Mouse (Mus musculus): ENCODE measurements around the gene Taok3.
A peak's percentile ranks its signal among the peaks of the same experiment; 100 is the strongest.

Taok3 gene

DNA sequence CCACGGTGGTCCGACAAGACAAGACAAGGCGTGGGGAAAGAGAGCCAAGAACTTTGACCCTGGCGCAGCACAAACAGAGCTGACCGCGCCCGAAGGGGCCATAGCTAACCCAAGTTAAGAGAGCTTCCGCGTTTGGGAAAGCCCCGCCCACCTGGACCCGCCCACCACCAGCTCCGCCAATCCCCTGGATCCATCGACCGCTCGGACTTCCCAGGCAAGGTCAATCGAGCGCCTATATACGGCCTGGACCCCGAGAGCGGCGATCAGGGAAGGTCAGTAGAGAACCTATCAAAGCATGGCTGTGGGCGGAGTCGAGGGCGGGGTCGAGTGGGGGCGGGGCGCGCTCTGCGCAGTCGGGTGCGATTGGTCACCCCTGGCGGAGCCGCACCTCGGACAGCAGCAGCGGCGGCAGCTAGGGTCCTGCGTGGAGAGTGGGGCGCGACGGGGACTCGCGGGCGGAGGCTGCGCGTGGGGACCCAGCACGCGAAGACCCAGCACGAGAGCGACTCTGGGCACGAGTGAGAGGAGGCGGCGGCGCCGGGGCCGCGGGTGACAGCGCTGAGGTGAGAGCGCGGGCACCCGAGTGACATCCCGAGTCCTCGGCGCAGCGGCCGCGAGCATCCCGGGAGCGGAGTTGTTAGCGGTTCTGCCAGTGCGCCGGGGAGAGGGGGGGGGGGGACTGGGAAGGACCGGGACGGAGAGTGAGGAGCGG, at the start of gene Taok3:
TSS of gene Taok3 (plus strand) at position 353 of the 712 bp plus-strand sequence.
- DNase-seq (ENCODE audit: extremely low spot score, low read depth, low spot score) = peak; percentile 94

DNA sequence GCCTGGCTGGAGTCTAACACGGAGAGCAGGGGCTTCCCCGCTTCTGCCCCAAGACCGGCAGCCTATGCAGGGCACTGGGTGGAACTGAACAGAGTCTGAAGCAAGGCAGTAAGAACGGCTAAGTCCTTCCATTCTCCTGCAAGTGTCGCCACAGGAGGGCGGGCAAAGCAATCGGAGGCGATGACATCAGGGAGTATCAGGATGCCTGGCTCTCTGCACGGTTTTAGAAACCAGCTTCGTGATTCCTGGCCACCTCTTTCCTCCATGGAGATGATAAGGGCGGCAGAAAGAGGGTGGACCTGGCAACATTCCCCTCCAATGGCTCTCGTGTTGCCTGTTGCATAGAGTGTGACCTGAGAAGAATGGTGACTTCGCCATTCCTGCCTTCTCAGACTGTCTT, 32.2 kb upstream of the Taok3 start:
- no peak for DNase-seq (ENCODE audit: extremely low spot score, low read depth, low spot score)

GRCm38 (mm10) chr5:117089147-117089546, 30.8 kb upstream of the Taok3 start:
- DNase-seq (ENCODE audit: extremely low spot score, low read depth, low spot score) = no peak

DNA sequence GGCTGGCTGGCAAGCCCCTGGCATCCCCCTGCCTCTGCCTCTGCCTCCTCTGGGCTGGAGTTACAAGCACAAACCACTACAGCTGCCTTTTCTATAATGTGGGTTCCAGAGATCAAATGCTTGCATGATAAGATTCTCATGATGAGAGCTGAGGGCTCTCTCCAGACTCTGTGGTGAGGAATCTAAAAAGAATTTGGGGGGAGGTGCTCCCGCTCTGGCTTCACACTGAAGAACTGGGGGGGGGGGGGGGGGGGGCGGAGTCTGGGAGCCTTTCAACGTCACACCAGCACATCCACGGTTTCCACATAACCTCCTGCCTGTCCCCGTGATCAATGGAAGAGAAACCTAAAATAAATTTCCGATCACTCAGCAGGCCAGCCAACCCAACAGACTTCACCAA, 30.1 kb upstream of the Taok3 start:
- DNase-seq (ENCODE audit: extremely low spot score, low read depth, low spot score) = no peak

- DNase-seq (ENCODE audit: extremely low spot score, low read depth, low spot score) = no peak
Measured at GRCm38 (mm10) chr5:117094431-117094830, 25.5 kb upstream of the Taok3 start.

GRCm38 (mm10) chr5:117096716-117097115, 23.2 kb upstream of the Taok3 start:
- DNase-seq (ENCODE audit: extremely low spot score, low read depth, low spot score) = no peak

GRCm38 (mm10) chr5:117099008-117099407, 20.9 kb upstream of the Taok3 start:
- no peak for DNase-seq (ENCODE audit: extremely low spot score, low read depth, low spot score)

GRCm38 (mm10) chr5:117099742-117100141, 20.2 kb upstream of the Taok3 start:
- no peak for DNase-seq (ENCODE audit: extremely low spot score, low read depth, low spot score)

GRCm38 (mm10) chr5:117103194-117103929, 16.6 kb upstream of the Taok3 start:
- DNase-seq (ENCODE audit: extremely low spot score, low read depth, low spot score) = no peak

- no peak for DNase-seq (ENCODE audit: extremely low spot score, low read depth, low spot score)
Measured at GRCm38 (mm10) chr5:117104329-117104728, 15.6 kb upstream of the Taok3 start.

DNA sequence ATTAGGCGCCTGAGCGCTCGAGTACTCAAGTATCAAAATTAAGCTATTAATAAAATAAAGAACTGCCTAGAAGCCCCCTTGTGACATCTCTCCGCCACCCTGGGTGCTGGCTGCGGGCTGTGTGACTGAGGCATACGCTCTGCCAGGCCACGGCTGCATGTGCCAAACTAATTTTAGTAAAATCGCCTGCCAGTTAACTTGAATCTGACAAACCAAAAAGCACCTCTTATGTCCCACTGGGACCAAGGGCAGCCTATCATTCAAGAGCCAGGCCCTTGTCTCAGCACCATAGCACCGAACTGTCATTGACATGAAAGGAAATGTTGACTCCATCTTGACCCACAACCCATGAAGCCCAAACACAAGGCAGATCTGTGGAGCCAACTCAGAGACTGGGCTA, 14.2 kb upstream of the Taok3 start:
- no peak for DNase-seq (ENCODE audit: extremely low spot score, low read depth, low spot score)

DNA sequence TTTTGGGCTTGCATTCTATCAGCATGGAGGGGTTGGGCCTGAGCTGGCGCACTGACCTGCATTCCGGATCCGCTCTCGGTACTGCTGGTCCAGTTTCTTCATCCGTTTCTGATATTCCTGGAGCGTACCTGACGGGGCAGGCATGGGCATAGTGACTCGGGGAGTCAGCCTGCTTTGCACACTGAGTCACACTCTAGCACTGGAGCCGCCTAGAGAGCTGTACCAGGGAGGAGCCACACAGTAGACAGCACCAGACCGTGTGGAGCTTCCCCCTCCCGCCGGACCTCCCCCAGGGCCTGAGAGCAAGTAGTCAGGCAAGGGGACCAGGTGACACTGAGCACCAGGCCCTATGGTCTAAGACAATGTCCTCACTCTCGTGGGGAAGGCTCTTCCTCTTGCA, 11.6 kb upstream of the Taok3 start:
- no peak for DNase-seq (ENCODE audit: extremely low spot score, low read depth, low spot score)

DNA sequence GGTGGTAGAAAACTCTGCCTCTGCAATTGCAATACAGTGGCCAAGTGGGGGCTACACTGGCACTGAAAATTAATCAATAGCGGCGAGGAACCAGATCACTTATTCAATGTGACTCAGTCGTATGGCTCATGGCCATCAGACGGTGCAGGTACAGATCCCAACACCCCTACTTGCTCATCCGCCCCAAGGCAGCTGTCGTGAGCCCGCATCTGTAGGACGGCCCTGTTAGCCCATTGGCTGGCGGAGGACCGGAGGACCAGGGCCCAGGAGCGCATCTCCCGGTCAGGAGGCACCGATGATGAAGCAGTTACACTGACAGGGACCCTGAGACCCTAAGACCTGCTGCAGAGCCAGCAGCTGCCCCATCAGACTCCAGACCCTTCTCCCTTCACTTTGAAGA, 11.2 kb upstream of the Taok3 start:
- no peak for DNase-seq (ENCODE audit: extremely low spot score, low read depth, low spot score)

DNA sequence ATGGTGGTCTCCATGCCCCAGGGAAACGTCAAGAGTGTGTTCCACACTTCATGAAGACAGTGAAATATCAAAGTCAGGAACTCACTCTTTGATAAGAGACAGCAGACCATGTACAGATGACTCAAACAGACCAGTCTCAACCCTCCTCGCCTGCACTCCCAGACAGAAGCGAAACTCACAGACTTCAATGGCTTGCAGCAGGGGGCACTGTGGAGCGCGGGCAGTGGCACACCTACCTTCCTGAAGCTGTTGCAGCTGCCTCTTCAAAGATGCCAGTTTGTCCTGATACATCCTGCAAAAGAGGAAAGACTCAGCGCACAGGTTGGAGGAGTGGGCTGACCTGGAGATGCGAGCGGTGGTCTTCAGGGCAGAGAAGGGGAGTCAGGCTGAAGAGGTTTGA, 10.4 kb upstream of the Taok3 start:
- DNase-seq (ENCODE audit: extremely low spot score, low read depth, low spot score) = no peak

DNA sequence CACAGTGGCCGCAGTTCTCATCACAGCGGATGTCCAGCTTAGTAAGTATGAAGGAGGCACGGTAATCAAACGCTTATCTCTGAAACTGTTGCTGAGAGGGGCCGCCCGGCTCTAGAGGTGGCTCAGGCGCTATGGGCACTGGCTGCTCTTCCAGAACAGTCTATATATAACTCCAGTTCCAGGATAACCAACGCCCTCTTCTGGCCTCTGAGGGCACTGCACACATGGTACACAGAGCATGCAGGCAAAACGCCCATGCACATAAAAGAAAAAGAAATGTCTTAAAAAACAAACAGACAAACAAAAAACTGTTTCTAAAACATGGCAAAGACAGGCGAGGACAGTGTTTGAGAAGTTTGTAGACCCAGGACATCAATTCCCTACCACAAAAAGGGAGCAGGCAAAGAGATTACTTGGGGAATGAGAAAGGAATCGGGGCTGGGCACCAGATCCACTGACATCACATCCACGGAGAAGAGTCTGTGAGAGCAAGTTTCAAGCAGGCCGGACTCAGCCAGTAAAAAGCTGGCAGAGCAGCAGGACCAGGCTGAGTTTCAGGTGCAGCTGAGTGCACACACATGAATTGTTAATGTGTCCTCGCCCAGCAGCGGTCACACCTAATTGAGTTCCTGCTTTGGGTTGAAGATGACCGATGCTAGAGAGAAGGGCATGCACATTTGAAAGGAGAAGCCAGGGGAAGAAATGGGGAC, 8.7 kb upstream of the Taok3 start:
- no peak for DNase-seq (ENCODE audit: extremely low spot score, low read depth, low spot score)

DNA sequence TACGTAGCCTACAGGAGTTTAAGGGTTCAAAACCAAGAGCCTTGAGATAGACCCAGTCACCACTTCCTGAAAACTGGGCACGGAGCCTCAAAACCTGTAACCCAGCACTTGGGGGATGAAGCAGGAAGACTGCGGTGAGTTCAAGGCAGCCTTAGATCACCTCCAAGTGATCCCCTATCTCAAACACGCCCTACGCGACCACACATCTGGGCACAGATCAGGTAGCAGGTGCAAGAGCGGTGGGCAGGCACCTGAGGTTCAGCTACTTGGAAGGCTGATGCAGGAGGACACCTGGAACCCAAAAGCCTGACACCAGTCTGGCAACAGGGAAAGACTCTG, 8.2 kb upstream of the Taok3 start:
- DNase-seq (ENCODE audit: extremely low spot score, low read depth, low spot score) = no peak

GRCm38 (mm10) chr5:117113330-117113729, 6.6 kb upstream of the Taok3 start:
- DNase-seq (ENCODE audit: extremely low spot score, low read depth, low spot score) = no peak

DNA sequence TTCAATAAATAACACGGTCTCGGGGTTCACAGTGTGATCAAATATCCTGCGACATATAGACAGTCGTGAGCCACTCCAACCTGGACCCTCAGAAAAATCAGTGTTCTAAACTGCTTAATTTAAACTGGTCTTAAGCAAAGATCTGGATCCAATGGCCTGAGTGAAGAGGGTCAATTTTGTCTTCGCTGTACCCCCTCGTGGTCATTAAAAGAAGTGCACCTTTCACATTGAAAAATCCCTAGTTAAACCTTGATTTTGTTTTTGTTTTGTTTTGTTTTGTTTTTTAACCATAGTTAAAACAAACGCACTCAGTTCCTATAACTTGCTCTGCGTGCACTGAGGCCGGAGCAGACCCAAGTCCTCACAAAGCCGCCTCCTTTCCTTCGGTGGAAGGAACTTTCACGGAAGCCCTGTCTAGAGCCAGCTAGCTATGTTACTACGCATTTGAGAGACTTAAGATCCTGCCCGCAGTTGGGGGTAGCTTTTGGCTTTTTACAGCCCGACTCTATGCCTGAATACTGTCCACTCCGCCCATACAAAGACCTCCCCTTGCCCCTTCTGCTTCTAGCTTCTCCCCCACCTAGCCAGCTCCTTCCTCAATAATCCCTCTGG, 5.2 kb upstream of the Taok3 start:
- DNase-seq (ENCODE audit: extremely low spot score, low read depth, low spot score) = no peak

DNA sequence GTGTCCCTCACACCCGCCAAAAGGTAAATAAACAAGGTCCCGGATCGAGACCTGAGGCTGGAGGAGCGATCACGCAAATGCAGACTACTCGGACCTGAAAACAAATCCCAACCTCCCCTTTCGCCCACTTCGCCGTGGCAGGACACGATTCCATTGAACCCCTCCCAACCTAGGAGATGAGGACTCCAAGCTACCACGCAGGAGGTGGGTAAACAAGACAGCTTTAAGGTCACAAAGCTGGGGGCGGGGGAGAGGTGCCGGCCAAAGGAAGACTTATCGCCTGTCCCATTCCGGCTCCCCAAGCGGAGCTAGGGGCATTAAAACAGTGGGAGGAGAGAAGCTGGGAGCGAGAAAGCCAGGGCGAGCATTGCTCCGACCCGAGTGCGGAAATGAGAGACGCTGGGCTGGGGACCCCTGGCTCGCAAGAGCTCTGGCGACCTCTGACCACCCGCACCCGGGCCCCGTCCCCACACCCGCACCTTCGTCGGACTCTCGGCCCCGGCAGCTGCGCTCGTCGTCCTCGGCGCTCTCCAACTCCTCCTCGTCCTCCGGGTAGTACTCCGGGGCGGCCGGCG, 4.6 kb upstream of the Taok3 start:
- DNase-seq (ENCODE audit: extremely low spot score, low read depth, low spot score) = no peak

- peak; percentile 80 for DNase-seq (ENCODE audit: extremely low spot score, low read depth, low spot score)
Measured at GRCm38 (mm10) chr5:117115836-117116366, 4.0 kb upstream of the Taok3 start, which contains the start of gene Suds3. Gene Suds3 (minus strand): TSS chr5:117116113.

DNA sequence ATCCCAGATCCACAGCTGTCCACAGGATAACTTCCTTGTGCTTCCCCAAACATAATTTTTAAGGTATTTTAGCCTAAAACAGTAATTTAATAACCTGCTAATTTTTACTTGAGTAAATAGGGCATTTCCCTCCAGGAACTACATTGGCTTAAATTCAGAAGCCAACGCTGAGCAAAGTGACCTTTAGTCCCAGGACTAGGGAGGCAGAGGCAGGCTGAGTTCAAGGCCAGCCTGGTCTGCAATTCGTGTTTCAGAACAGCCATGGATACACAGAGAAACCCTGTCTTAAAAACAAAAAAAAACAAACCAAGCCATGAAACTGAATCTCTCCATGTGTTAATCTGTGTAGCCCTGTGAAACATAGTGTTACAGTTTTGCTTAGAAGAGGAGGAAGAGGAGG, 3.3 kb upstream of the Taok3 start:
- DNase-seq (ENCODE audit: extremely low spot score, low read depth, low spot score) = no peak
